Mouse (Mus musculus): ENCODE data around the gene Cd83. TPM values are rescaled to one million over a fixed set of nuclear protein-coding genes. Genes with fewer than 3 reads are reported as not detected.

Gene Cd83
- total and polyA plus RNA-seq, 2 experiments, result 0.73 to 3.8 TPM

DNA sequence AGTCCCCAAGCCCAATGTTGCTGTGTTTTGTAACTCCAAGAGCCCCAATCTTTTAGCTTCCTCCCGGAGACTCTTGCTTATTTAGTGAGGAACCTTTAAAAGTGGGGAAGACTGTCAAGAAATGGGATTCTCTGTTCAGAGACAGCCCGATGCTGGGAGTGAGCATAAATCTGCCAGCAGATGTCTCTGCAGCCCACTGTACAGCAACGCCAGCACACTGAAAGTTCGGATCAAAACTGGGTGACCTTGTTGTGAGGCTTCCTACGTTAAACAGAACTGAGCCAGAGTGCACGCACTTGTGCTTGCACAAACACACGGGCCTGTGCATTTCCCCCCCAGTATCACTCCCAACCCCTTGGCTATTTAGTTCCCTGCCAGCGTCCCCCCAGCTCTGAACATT is 10.8 kb downstream of the Cd83 start:
- TF ChIP-seq POLR2A (IDR thresholded peaks at IDR 0.05; ENCODE audit: extremely low read depth, insufficient read depth, low read length) (no peak), CTCF (IDR thresholded peaks at IDR 0.05; ENCODE audit: low read depth, low read length) (peak; percentile 74)
- no peaks in the 10 kb centered on the region for H3K36me3 ChIP-seq (ENCODE audit: control insufficient read depth, insufficient read depth, low read length)
- H3K27ac ChIP-seq (replicated peaks; ENCODE audit: insufficient read depth, low read depth, low read length), result no peak overlapping the region
- H3K4me3 ChIP-seq (ENCODE audit: insufficient read depth, low read depth, low read length), result no peak overlapping the region
- no peaks in the 10 kb centered on the region for H3K27me3 ChIP-seq (ENCODE audit: control insufficient read depth, insufficient read depth, low read length)
- no peaks in the 10 kb centered on the region for H3K79me2 ChIP-seq (ENCODE audit: control insufficient read depth, insufficient read depth, low read length)
- no peak overlapping the region for H3K9ac ChIP-seq (ENCODE audit: low read depth, low read length)
- no peaks in the 10 kb centered on the region for H3K4me1 ChIP-seq (ENCODE audit: control insufficient read depth, insufficient read depth, low read length)
- 19% methylated on average over 8 of the region's 8 CpGs for WGBS
- DNase-seq (ENCODE audit: extremely low read depth, low read depth, low spot score), result peak; percentile 38

DNA sequence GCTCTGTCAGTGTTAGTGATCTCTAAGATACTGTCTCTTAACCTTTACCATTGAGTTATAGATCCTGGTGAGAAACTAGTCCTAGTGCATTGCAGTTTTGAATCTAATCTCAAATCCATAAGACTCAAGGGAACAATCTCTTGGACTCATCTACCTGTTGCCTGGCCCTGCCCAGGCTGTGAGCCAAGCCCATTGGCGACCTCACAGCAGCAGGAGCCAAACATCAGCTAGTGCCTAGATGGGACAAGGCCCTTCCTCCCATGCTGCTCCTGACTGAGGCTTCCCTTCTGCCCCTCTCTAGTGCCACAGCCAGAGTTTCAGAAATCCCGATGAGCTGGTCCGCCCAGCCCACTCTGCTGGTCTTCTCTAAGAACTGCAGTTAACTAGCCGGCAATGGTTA is 14.1 kb downstream of the Cd83 start:
- no peaks in the 10 kb centered on the region for H3K36me3 ChIP-seq (ENCODE audit: control insufficient read depth, insufficient read depth, low read length)
- H3K9ac ChIP-seq (ENCODE audit: low read depth, low read length), result no peak overlapping the region
- H3K27ac ChIP-seq (replicated peaks; ENCODE audit: insufficient read depth, low read depth, low read length), result no peak overlapping the region
- H3K27me3 ChIP-seq (ENCODE audit: control insufficient read depth, insufficient read depth, low read length), result no peaks in the 10 kb centered on the region
- no peak overlapping the region for H3K4me3 ChIP-seq (ENCODE audit: insufficient read depth, low read depth, low read length)
- TF ChIP-seq CTCF (IDR thresholded peaks at IDR 0.05; ENCODE audit: low read depth, low read length) (no peak), POLR2A (IDR thresholded peaks at IDR 0.05; ENCODE audit: extremely low read depth, insufficient read depth, low read length) (no peak)
- WGBS, result 81% methylated on average over 4 of the region's 4 CpGs
- no peak for DNase-seq (ENCODE audit: extremely low read depth, low read depth, low spot score)
- no peaks in the 10 kb centered on the region for H3K4me1 ChIP-seq (ENCODE audit: control insufficient read depth, insufficient read depth, low read length)
- H3K79me2 ChIP-seq (ENCODE audit: control insufficient read depth, insufficient read depth, low read length), result no peaks in the 10 kb centered on the region

DNA sequence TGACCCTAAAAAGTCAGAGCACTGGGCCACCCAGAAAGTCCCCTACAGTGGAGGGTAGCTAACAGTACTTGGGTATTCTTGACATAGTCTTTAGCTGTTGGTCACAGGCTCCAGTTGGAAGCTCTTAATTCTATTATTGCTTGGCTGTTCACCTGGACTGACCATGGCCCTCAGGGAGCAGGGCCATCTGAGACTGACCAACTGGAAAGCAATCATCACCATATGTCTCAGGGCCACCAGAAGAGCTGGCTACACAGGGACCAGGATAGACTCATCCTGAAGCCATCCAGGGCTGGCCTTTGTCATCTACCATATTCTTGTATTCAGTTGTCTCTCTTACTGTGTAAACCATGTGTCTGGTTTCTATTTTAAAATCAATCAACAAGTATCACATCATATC is 15.6 kb downstream of the Cd83 start:
- TF ChIP-seq POLR2A (IDR thresholded peaks at IDR 0.05; ENCODE audit: extremely low read depth, insufficient read depth, low read length) (no peak), CTCF (IDR thresholded peaks at IDR 0.05; ENCODE audit: low read depth, low read length) (no peak)
- Histone ChIP-seq H3K27ac (replicated peaks; ENCODE audit: insufficient read depth, low read depth, low read length) (no peak overlapping the region), H3K27me3 (ENCODE audit: control insufficient read depth, insufficient read depth, low read length) (no peaks in the 10 kb centered on the region), H3K4me3 (ENCODE audit: insufficient read depth, low read depth, low read length) (no peak overlapping the region), H3K4me1 (ENCODE audit: control insufficient read depth, insufficient read depth, low read length) (no peaks in the 10 kb centered on the region), H3K36me3 (ENCODE audit: control insufficient read depth, insufficient read depth, low read length) (no peaks in the 10 kb centered on the region), H3K9ac (ENCODE audit: low read depth, low read length) (no peak overlapping the region), H3K79me2 (ENCODE audit: control insufficient read depth, insufficient read depth, low read length) (no peaks in the 10 kb centered on the region)
- DNase-seq (ENCODE audit: extremely low read depth, low read depth, low spot score), result no peak

DNA sequence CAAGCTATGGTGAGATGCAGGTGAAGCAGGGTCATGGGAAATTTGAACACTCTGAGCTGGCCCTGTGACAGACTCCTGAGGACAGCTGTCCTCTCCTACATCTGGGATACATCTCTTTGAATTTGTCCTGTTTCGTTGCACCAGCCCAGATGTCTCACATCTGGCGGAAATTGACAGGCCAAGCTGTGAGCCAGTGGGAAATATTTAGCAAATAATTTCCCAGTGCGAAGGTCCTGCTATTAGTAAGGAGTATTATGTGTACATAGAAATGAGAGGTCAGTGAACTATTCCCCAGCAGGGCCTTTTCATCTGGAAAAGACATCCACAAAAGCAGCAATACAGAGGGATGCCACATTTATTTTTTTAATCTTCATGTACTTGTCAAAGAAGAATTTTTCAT is 17.4 kb downstream of the Cd83 start:
- TF ChIP-seq CTCF (IDR thresholded peaks at IDR 0.05; ENCODE audit: low read depth, low read length) (no peak), POLR2A (IDR thresholded peaks at IDR 0.05; ENCODE audit: extremely low read depth, insufficient read depth, low read length) (no peak)
- 87% methylated on average over 3 of the region's 3 CpGs for WGBS
- H3K4me3 ChIP-seq (ENCODE audit: insufficient read depth, low read depth, low read length), result no peak overlapping the region
- H3K9ac ChIP-seq (ENCODE audit: low read depth, low read length), result no peak overlapping the region
- H3K4me1 ChIP-seq (ENCODE audit: control insufficient read depth, insufficient read depth, low read length), result no peaks in the 10 kb centered on the region
- DNase-seq (ENCODE audit: extremely low read depth, low read depth, low spot score), result no peak
- H3K27ac ChIP-seq (replicated peaks; ENCODE audit: insufficient read depth, low read depth, low read length), result no peak overlapping the region
- H3K79me2 ChIP-seq (ENCODE audit: control insufficient read depth, insufficient read depth, low read length), result no peaks in the 10 kb centered on the region
- no peaks in the 10 kb centered on the region for H3K36me3 ChIP-seq (ENCODE audit: control insufficient read depth, insufficient read depth, low read length)
- H3K27me3 ChIP-seq (ENCODE audit: control insufficient read depth, insufficient read depth, low read length), result no peaks in the 10 kb centered on the region

DNA sequence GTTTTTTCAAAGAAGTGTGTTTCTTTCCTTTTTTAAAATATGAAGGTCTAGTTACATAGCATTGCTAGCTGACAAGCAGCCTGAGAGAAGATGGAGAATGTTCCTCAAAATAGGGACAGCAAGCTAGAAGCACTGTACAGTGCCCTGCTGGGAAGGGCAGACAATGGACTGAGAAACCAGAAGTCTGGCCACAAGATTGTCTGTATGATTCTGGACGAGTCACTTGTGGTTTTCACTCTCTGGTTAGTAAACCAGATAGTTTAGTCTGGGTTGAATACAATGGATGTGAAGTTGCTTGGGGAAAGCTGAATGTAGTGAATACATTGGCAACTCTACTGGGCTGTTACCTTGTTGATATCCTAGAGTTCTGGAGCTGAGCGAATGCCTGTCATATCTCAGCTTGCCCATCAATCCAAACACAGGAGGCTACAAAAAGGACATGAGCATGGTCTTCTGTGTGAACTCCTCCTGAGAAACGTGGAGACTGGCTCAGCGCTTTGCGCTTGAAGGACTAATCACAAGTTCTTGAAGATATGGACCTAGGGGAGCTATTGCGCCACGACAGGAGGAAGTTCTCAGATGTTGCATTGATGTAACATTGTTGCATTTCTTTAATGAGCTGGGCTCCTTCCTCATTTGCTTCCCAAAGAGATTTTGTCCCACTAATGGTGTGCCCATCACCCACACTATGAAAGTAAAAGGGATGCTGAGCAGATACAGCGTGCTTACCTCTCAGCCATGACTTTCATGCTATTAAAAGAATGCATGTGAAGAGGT is 18.0 kb downstream of the Cd83 start:
- H3K4me3 ChIP-seq (ENCODE audit: insufficient read depth, low read depth, low read length), result no peak overlapping the region
- no peak overlapping the region for H3K27ac ChIP-seq (replicated peaks; ENCODE audit: insufficient read depth, low read depth, low read length)
- peak; percentile 17 for DNase-seq (ENCODE audit: extremely low read depth, low read depth, low spot score)
- TF ChIP-seq POLR2A (IDR thresholded peaks at IDR 0.05; ENCODE audit: extremely low read depth, insufficient read depth, low read length) (no peak), CTCF (IDR thresholded peaks at IDR 0.05; ENCODE audit: low read depth, low read length) (no peak)
- H3K9ac ChIP-seq (ENCODE audit: low read depth, low read length), result no peak overlapping the region
- H3K79me2 ChIP-seq (ENCODE audit: control insufficient read depth, insufficient read depth, low read length), result no peaks in the 10 kb centered on the region
- 88% methylated on average over 8 of the region's 8 CpGs for WGBS
- H3K4me1 ChIP-seq (ENCODE audit: control insufficient read depth, insufficient read depth, low read length), result no peaks in the 10 kb centered on the region
- no peaks in the 10 kb centered on the region for H3K36me3 ChIP-seq (ENCODE audit: control insufficient read depth, insufficient read depth, low read length)
- no peaks in the 10 kb centered on the region for H3K27me3 ChIP-seq (ENCODE audit: control insufficient read depth, insufficient read depth, low read length)

DNA sequence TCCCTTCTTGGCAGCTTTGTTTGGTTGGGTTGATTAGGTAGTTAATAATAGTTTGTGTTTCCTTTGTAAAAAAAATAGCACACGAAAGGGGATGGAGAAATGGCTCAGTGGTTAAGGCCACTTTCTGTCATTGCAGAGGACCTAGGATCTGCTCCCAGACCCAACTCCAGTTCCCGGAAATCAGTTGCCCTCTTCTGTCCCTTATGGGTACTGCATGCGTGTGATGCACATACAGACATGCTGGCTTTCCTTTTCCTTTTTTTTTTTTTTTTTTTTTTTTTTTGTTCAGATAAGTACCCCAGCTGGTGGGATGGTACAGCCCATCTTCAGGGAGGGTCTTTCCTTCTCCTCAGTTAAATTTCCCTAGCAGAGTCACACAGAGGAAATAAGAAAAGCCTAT is 20.1 kb downstream of the Cd83 start:
- DNase-seq (ENCODE audit: extremely low read depth, low read depth, low spot score), result no peak
- H3K4me1 ChIP-seq (ENCODE audit: control insufficient read depth, insufficient read depth, low read length), result no peaks in the 10 kb centered on the region
- H3K4me3 ChIP-seq (ENCODE audit: insufficient read depth, low read depth, low read length), result no peak overlapping the region
- H3K27me3 ChIP-seq (ENCODE audit: control insufficient read depth, insufficient read depth, low read length), result no peaks in the 10 kb centered on the region
- H3K79me2 ChIP-seq (ENCODE audit: control insufficient read depth, insufficient read depth, low read length), result no peaks in the 10 kb centered on the region
- H3K9ac ChIP-seq (ENCODE audit: low read depth, low read length), result no peak overlapping the region
- TF ChIP-seq POLR2A (IDR thresholded peaks at IDR 0.05; ENCODE audit: extremely low read depth, insufficient read depth, low read length), result no peak
- peak; percentile 32; the same call in 1 of the 2 replicates for TF ChIP-seq CTCF (IDR thresholded peaks at IDR 0.05; ENCODE audit: low read depth, low read length)
- no peak overlapping the region for H3K27ac ChIP-seq (replicated peaks; ENCODE audit: insufficient read depth, low read depth, low read length)
- WGBS, result 95% methylated on average over 3 of the region's 3 CpGs
- H3K36me3 ChIP-seq (ENCODE audit: control insufficient read depth, insufficient read depth, low read length), result no peaks in the 10 kb centered on the region

Data from liver, adult 2 months (tissue).